8 mouse cellular contexts compared by ENCODE assay signal in the genomic region with DNA sequence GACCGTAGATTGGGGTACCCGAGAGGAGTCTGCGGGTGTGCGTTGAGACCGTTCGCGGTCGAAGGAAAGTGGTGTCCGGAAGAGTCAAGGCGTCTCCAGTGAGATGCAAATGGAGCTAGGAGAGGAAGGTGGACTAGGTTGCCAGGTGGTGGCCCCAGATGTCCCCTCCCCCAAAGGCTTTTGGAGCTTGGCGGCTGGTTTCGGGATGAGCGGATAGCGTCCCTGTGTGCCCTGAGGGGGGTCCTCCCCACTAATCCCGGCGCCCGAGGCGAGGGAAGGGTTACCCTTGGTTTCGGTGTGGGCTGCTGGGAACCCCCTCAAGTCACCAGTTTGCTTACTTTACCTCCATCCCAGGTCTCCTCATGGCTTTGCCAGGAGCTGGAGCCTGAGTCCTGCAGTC. TPM values are rescaled to one million over a fixed set of nuclear protein-coding genes. Genes with fewer than 3 reads are reported as not detected.
DNase-seq lines count a peak whose midpoint lies in the region; ATAC-seq lines count a peak whose summit lies in the region.

No protein-coding gene starts in this region.

- 1% methylated on average over 19 of the region's 19 CpGs for WGBS in lung, embryonic 16.5 days
- under 1% methylated on average over 19 of the region's 19 CpGs for WGBS in kidney, embryonic 16.5 days
- 1% methylated on average over 19 of the region's 19 CpGs for WGBS in neural tube, embryonic 14.5 days

- no peak for DNase-seq in cerebellum, postnatal 36 days
- no peak for DNase-seq in lung, postnatal 4 days
- no peak for DNase-seq in layer of hippocampus, adult 18-20 months (ENCODE audit: low spot score in 2 of 2)

- peak overlapping the region; percentile 91 for H3K27ac ChIP-seq in lung, embryonic 16.5 days (ENCODE audit: low read length)
- peak overlapping the region; percentile 84; the same call in 1 of the 2 replicates for H3K27ac ChIP-seq in kidney, embryonic 16.5 days (ENCODE audit: low read length)
- no peak overlapping the region for H3K27ac ChIP-seq in neural tube, embryonic 14.5 days (ENCODE audit: low read depth, low read length)

- ATAC-seq in cerebellum, adult (ENCODE audit: insufficient number of reproducible peaks, low FRiP score, low TSS enrichment) = peak; percentile 24; the same call in 1 of the 2 replicates
- no peak for ATAC-seq in lung, embryonic 16.5 days (ENCODE audit: low read depth)
- ATAC-seq in kidney, embryonic 16.5 days (ENCODE audit: low FRiP score, low TSS enrichment) = no peak
- ATAC-seq in neural tube, embryonic 14.5 days (ENCODE audit: low read depth) = no peak
- ATAC-seq in activated CD4-positive, CD25-positive, alpha-beta regulatory T cell, adult 4 months = no peak

- peak overlapping the region; percentile 76 for H3K9ac ChIP-seq in lung, embryonic 16.5 days (ENCODE audit: low read length)
- peak overlapping the region; percentile 75 for H3K9ac ChIP-seq in kidney, embryonic 16.5 days (replicated peaks; ENCODE audit: low read length)
- H3K9ac ChIP-seq in neural tube, embryonic 14.5 days (replicated peaks; ENCODE audit: low read depth, low read length) = no peak overlapping the region

- H3K4me1 ChIP-seq in lung, embryonic 16.5 days (replicated peaks; ENCODE audit: control insufficient read depth, insufficient read depth, low read length) = peaks cover 6% of the 10 kb centered on the region
- peaks cover 10% of the 10 kb centered on the region; the same call in 1 of the 2 replicates for H3K4me1 ChIP-seq in kidney, embryonic 16.5 days (ENCODE audit: insufficient read depth, low read length)
- H3K4me1 ChIP-seq in neural tube, embryonic 14.5 days (ENCODE audit: control insufficient read depth, insufficient read depth, low read length) = peaks cover 14% of the 10 kb centered on the region; the same call in 1 of the 2 replicates

- peak overlapping the region; percentile 62 for H3K4me2 ChIP-seq in lung, embryonic 16.5 days (ENCODE audit: low read depth, low read length)
- peak overlapping the region; percentile 69 for H3K4me2 ChIP-seq in kidney, embryonic 16.5 days (replicated peaks; ENCODE audit: low read depth, low read length)
- peak overlapping the region; percentile 57; the same call in 1 of the 2 replicates for H3K4me2 ChIP-seq in neural tube, embryonic 14.5 days (ENCODE audit: low read depth, low read length)

- no peaks in the 10 kb centered on the region for H3K36me3 ChIP-seq in lung, embryonic 16.5 days (ENCODE audit: control insufficient read depth, insufficient read depth, low read length)
- no peaks in the 10 kb centered on the region for H3K36me3 ChIP-seq in kidney, embryonic 16.5 days (ENCODE audit: insufficient read depth, low read length)
- H3K36me3 ChIP-seq in neural tube, embryonic 14.5 days (ENCODE audit: control insufficient read depth, insufficient read depth, low read length) = no peaks in the 10 kb centered on the region

- H3K9me3 ChIP-seq in lung, embryonic 16.5 days (ENCODE audit: control insufficient read depth, low read length) = no peaks in the 10 kb centered on the region
- no peaks in the 10 kb centered on the region for H3K9me3 ChIP-seq in kidney, embryonic 16.5 days (ENCODE audit: low read length)
- no peaks in the 10 kb centered on the region for H3K9me3 ChIP-seq in neural tube, embryonic 14.5 days (ENCODE audit: control insufficient read depth, low read length)

- peaks cover 32% of the 10 kb centered on the region for H3K27me3 ChIP-seq in lung, embryonic 16.5 days (ENCODE audit: control insufficient read depth, insufficient read depth, low read depth, low read length)
- peaks cover 37% of the 10 kb centered on the region for H3K27me3 ChIP-seq in kidney, embryonic 16.5 days (ENCODE audit: insufficient read depth, low read length)
- H3K27me3 ChIP-seq in neural tube, embryonic 14.5 days (ENCODE audit: control insufficient read depth, insufficient read depth, low read length) = peaks cover 29% of the 10 kb centered on the region

- H3K4me3 ChIP-seq in lung, embryonic 16.5 days (ENCODE audit: low read length) = peak overlapping the region; percentile 61
- H3K4me3 ChIP-seq in kidney, embryonic 16.5 days (ENCODE audit: low read length) = peak overlapping the region; percentile 62
- peak overlapping the region; percentile 11; the same call in 1 of the 2 replicates for H3K4me3 ChIP-seq in neural tube, embryonic 14.5 days (ENCODE audit: low read depth, low read length)

RNA-seq across cellular contexts. Expression of a gene that starts 0.8 kb away (rescaled TPM):
- polyA plus RNA-seq in lung, embryonic 16.5 days (2015; fragmentation: Nextera tagmentation; extraction: Ambion mirVana) = 157 and 162 TPM in 2 replicates
- 104 and 108 TPM in 2 replicates for polyA plus RNA-seq in kidney, embryonic 16.5 days (2015; fragmentation: Nextera tagmentation; extraction: Ambion mirVana)
- 0.19 and 4.5 TPM in 2 replicates for polyA plus RNA-seq in neural tube, embryonic 14.5 days (2014; fragmentation: Nextera tagmentation; extraction: Ambion mirVana)
- total RNA-seq in layer of hippocampus, adult 18-20 months (2021) = under 1 TPM; 0.27 to 0.76 TPM
- polyA plus RNA-seq in activated CD4-positive, CD25-positive, alpha-beta regulatory T cell, adult 4 months (2017; shearing (Covaris generic)) = under 1 TPM; 0.20 to 0.57 TPM

RNA-seq across cellular contexts. Expression of a gene that starts 30.7 kb away (rescaled TPM):
- polyA plus RNA-seq in lung, embryonic 16.5 days (2015; fragmentation: Nextera tagmentation; extraction: Ambion mirVana) = 10.5 and 19.9 TPM in 2 replicates
- polyA plus RNA-seq in kidney, embryonic 16.5 days (2015; fragmentation: Nextera tagmentation; extraction: Ambion mirVana) = 11.3 and 21.2 TPM in 2 replicates
- 6.3 and 7.9 TPM in 2 replicates for polyA plus RNA-seq in neural tube, embryonic 14.5 days (2014; fragmentation: Nextera tagmentation; extraction: Ambion mirVana)
- 10 to 100 TPM; 87.0 to 90.7 TPM for total RNA-seq in layer of hippocampus, adult 18-20 months (2021)
- 100 to 1,000 TPM in 1 of 2 experiments, 10 to 100 TPM in 1; 85.5 to 100 TPM for polyA plus RNA-seq in activated CD4-positive, CD25-positive, alpha-beta regulatory T cell, adult 4 months (2017; shearing (Covaris generic))

Comparison
In these comparisons a context has a peak if more than half of its experiments do, and no peak if none do; other contexts are left out.
1. H3K4me3 ChIP-seq: peak in every context shown above with its lines; median percentile 62 in kidney, embryonic 16.5 days; 61 in lung, embryonic 16.5 days; 11 in neural tube, embryonic 14.5 days.
2. RNA of a gene that starts 0.8 kb away (polyA plus RNA-seq): 157 to 162 TPM in lung, embryonic 16.5 days and 104 to 108 TPM in kidney, embryonic 16.5 days; 0.20 to 0.57 TPM in activated CD4-positive, CD25-positive, alpha-beta regulatory T cell, adult 4 months and 0.19 to 4.5 TPM in neural tube, embryonic 14.5 days; every median in the first group is over 10 times any median in the second.
3. Peak in every context shown above with its lines, with median percentiles within 50 percentile points of each other: H3K4me2 ChIP-seq.